Mouse (Mus musculus): ENCODE measurements around the gene Rab30. TPM values are rescaled to one million over a fixed set of nuclear protein-coding genes. Genes with fewer than 3 reads are reported as not detected.

The Rab30 gene
- polyA plus RNA-seq, 1 experiment from 2014 or later, result 19.1 TPM

DNA sequence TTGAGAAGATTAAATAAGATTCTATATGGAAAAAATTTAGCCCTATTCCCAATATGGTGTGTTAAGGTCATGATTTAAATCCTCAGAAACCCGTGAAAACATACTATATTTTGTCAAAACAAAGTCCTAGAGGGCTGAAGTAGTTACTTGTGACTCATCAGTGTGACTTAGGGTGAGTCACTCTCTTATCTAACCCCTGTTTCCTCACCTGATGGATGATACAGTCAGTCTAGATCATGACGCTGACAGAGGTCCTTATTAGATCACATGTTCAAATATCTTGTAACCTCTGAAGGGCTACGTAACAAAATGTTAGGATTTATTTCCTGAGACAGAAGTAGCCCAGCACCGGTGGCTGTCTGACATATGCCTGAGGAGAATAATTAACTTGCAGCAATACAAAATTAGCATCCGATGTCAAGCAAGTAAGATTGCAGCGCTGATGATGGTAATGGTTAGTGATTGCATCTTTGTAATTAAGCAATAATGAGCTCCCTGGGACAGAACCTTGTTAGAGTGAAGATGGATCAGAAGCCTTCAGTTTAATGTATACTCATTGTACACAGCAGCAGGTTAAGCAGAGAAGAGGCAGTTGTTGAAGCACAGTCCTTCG, 70.4 kb downstream of the Rab30 start:
- 87% methylated on average over 7 of the region's 7 CpGs for WGBS

DNA sequence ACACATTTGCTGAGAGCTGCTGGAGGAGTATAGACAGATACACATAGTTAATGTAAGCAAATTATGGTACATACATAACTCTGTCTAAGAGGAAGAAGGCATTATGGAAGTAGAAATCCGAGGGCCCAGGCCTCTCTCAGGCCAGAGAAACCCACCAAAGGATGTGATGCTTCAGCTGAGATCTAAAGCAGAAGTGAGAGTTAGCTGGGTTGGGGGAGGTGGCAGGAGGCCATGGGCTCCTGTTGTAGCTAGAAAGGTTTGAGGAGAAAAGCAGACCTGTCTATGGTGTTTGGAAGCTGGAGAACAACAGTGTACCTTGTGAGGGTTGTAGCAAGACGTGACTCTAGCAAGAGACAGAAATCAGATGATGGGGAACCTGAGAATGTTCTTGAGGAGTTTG, 75.8 kb downstream of the Rab30 start:
- Histone ChIP-seq H3K4me1 (replicated peaks; ENCODE audit: control insufficient read depth, insufficient read depth, low read length) (no peaks in the 10 kb centered on the region), H3K27me3 (ENCODE audit: control insufficient read depth, insufficient read depth, low read length) (no peaks in the 10 kb centered on the region), H3K36me3 (ENCODE audit: control insufficient read depth, insufficient read depth, low read length) (no peaks in the 10 kb centered on the region), H3K27ac (ENCODE audit: low read depth, low read length) (no peak overlapping the region), H3K9me3 (ENCODE audit: control insufficient read depth, low read length) (no peaks in the 10 kb centered on the region), H3K4me2 (ENCODE audit: low read depth, low read length, severe bottlenecking) (no peak overlapping the region), H3K4me3 (ENCODE audit: low read depth, low read length) (no peak overlapping the region), H3K9ac (ENCODE audit: low read length) (no peak overlapping the region)
- ATAC-seq (replicated peaks; ENCODE audit: low FRiP score) (no peak), DNase-seq (ENCODE audit: low spot score) (peak; percentile 4)
- WGBS, result 84% methylated on average over 2 of the region's 2 CpGs

More for the DNA sequence above, 70.4 kb downstream of the Rab30 start:
- H3K9ac ChIP-seq (ENCODE audit: low read length), result no peak overlapping the region
- no peaks in the 10 kb centered on the region for H3K36me3 ChIP-seq (ENCODE audit: control insufficient read depth, insufficient read depth, low read length)
- H3K4me1 ChIP-seq (replicated peaks; ENCODE audit: control insufficient read depth, insufficient read depth, low read length), result no peaks in the 10 kb centered on the region
- DNase-seq (ENCODE audit: low spot score) (peak; percentile 5), ATAC-seq (replicated peaks; ENCODE audit: low FRiP score) (no peak)
- H3K9me3 ChIP-seq (ENCODE audit: control insufficient read depth, low read length), result no peaks in the 10 kb centered on the region
- H3K4me3 ChIP-seq (ENCODE audit: low read depth, low read length), result no peak overlapping the region
- H3K27ac ChIP-seq (ENCODE audit: low read depth, low read length), result no peak overlapping the region
- no peaks in the 10 kb centered on the region for H3K27me3 ChIP-seq (ENCODE audit: control insufficient read depth, insufficient read depth, low read length)
- no peak overlapping the region for H3K4me2 ChIP-seq (ENCODE audit: low read depth, low read length, severe bottlenecking)

GRCm38 (mm10) chr7:92817886-92818285, 76.5 kb downstream of the Rab30 start:
- 88% methylated on average over 9 of the region's 9 CpGs for WGBS
- no peaks in the 10 kb centered on the region for H3K9me3 ChIP-seq (ENCODE audit: control insufficient read depth, low read length)
- no peak overlapping the region for H3K27ac ChIP-seq (ENCODE audit: low read depth, low read length)
- peak; percentile 18 for DNase-seq (ENCODE audit: low spot score)
- no peaks in the 10 kb centered on the region for H3K4me1 ChIP-seq (replicated peaks; ENCODE audit: control insufficient read depth, insufficient read depth, low read length)
- no peak overlapping the region for H3K4me2 ChIP-seq (ENCODE audit: low read depth, low read length, severe bottlenecking)
- no peak for ATAC-seq (replicated peaks; ENCODE audit: low FRiP score)
- H3K36me3 ChIP-seq (ENCODE audit: control insufficient read depth, insufficient read depth, low read length), result no peaks in the 10 kb centered on the region
- H3K27me3 ChIP-seq (ENCODE audit: control insufficient read depth, insufficient read depth, low read length), result no peaks in the 10 kb centered on the region
- H3K9ac ChIP-seq (ENCODE audit: low read length), result no peak overlapping the region
- no peak overlapping the region for H3K4me3 ChIP-seq (ENCODE audit: low read depth, low read length)

DNA sequence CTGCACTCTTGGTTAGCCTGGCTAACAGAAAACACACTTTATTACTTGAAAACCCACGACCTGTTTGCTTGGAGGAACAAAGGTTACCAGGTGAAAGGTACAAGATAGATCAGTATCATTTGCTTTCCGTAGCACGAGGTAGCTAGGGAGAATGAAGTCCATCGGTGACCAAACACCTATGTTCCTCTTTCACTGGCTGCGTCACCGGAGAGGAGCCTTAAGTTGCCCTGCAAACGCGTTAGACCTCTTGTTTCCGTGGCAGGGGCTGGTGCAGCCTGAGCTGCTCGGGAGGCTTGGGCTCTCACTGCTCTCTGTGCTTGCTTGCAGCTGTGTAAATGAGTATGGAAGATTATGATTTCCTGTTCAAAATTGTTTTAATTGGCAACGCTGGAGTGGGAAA, 78.3 kb downstream of the Rab30 start:
- Histone ChIP-seq H3K36me3 (ENCODE audit: control insufficient read depth, insufficient read depth, low read length) (no peaks in the 10 kb centered on the region), H3K9me3 (ENCODE audit: control insufficient read depth, low read length) (no peaks in the 10 kb centered on the region), H3K9ac (ENCODE audit: low read length) (no peak overlapping the region), H3K4me2 (ENCODE audit: low read depth, low read length, severe bottlenecking) (no peak overlapping the region), H3K27me3 (ENCODE audit: control insufficient read depth, insufficient read depth, low read length) (no peaks in the 10 kb centered on the region), H3K27ac (ENCODE audit: low read depth, low read length) (no peak overlapping the region), H3K4me3 (ENCODE audit: low read depth, low read length) (no peak overlapping the region), H3K4me1 (replicated peaks; ENCODE audit: control insufficient read depth, insufficient read depth, low read length) (no peaks in the 10 kb centered on the region)
- no peak for ATAC-seq (replicated peaks; ENCODE audit: low FRiP score)
- WGBS, result 88% methylated on average over 11 of the region's 11 CpGs
- DNase-seq (ENCODE audit: low spot score), result peak; percentile 8

- ATAC-seq (replicated peaks; ENCODE audit: low FRiP score) (no peak), DNase-seq (ENCODE audit: low spot score) (no peak)
- H3K4me3 ChIP-seq (ENCODE audit: low read depth, low read length), result no peak overlapping the region
- H3K4me2 ChIP-seq (ENCODE audit: low read depth, low read length, severe bottlenecking), result no peak overlapping the region
- H3K27me3 ChIP-seq (ENCODE audit: control insufficient read depth, insufficient read depth, low read length), result no peaks in the 10 kb centered on the region
- no peak overlapping the region for H3K9ac ChIP-seq (ENCODE audit: low read length)
- H3K36me3 ChIP-seq (ENCODE audit: control insufficient read depth, insufficient read depth, low read length), result no peaks in the 10 kb centered on the region
- H3K27ac ChIP-seq (ENCODE audit: low read depth, low read length), result no peak overlapping the region
- H3K9me3 ChIP-seq (ENCODE audit: control insufficient read depth, low read length), result no peaks in the 10 kb centered on the region
- 71% methylated on average over 1 of the region's 1 CpGs for WGBS
- no peaks in the 10 kb centered on the region for H3K4me1 ChIP-seq (replicated peaks; ENCODE audit: control insufficient read depth, insufficient read depth, low read length)
Measured at GRCm38 (mm10) chr7:92820410-92820809, 79.0 kb downstream of the Rab30 start.

DNA sequence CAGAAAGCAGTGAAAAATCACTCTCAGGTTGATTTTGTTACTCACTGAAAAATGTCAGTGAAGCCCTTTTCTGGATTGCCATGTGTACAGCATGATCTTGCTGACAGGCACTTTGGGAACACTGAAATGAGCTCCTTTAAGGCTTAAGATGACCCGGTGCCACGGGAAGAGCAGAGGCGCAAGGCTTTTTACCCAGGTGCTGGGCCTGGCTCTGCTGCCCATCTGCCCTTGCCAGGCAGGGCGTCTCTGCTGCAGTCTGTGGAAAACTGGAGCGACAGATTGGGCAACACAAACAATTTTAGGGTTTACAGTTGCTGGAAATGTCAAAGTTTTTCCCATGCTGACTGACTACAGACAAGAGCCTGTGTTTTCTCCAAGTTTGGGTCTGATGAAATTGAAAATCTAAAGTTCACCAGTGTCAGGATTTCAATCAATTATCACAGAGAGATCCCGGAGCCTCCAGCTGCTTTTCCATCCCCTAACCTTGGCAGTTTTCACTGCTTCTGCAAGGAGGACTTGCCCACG, 79.6 kb downstream of the Rab30 start:
- H3K27ac ChIP-seq (ENCODE audit: low read depth, low read length), result no peak overlapping the region
- no peak for ATAC-seq (replicated peaks; ENCODE audit: low FRiP score)
- 79% methylated on average over 7 of the region's 7 CpGs for WGBS

GRCm38 (mm10) chr7:92821871-92822270, 80.5 kb downstream of the Rab30 start:
- Histone ChIP-seq H3K27ac (ENCODE audit: low read depth, low read length) (no peak overlapping the region), H3K36me3 (ENCODE audit: control insufficient read depth, insufficient read depth, low read length) (no peaks in the 10 kb centered on the region), H3K4me1 (replicated peaks; ENCODE audit: control insufficient read depth, insufficient read depth, low read length) (no peaks in the 10 kb centered on the region), H3K27me3 (ENCODE audit: control insufficient read depth, insufficient read depth, low read length) (no peaks in the 10 kb centered on the region), H3K4me2 (ENCODE audit: low read depth, low read length, severe bottlenecking) (no peak overlapping the region), H3K9me3 (ENCODE audit: control insufficient read depth, low read length) (no peaks in the 10 kb centered on the region), H3K4me3 (ENCODE audit: low read depth, low read length) (no peak overlapping the region), H3K9ac (ENCODE audit: low read length) (no peak overlapping the region)
- DNase-seq (ENCODE audit: low spot score) (no peak), ATAC-seq (replicated peaks; ENCODE audit: low FRiP score) (no peak)
- WGBS, result 49% methylated on average over 4 of the region's 4 CpGs

More for the DNA sequence above, 79.6 kb downstream of the Rab30 start:
- Histone ChIP-seq H3K4me1 (replicated peaks; ENCODE audit: control insufficient read depth, insufficient read depth, low read length) (no peaks in the 10 kb centered on the region), H3K36me3 (ENCODE audit: control insufficient read depth, insufficient read depth, low read length) (no peaks in the 10 kb centered on the region), H3K9me3 (ENCODE audit: control insufficient read depth, low read length) (no peaks in the 10 kb centered on the region), H3K9ac (ENCODE audit: low read length) (no peak overlapping the region), H3K4me3 (ENCODE audit: low read depth, low read length) (no peak overlapping the region), H3K4me2 (ENCODE audit: low read depth, low read length, severe bottlenecking) (no peak overlapping the region), H3K27me3 (ENCODE audit: control insufficient read depth, insufficient read depth, low read length) (no peaks in the 10 kb centered on the region)
- no peak for DNase-seq (ENCODE audit: low spot score)

- WGBS, result 55% methylated on average over 1 of the region's 1 CpGs
- no peak overlapping the region for H3K4me3 ChIP-seq (ENCODE audit: low read depth, low read length)
- no peak overlapping the region for H3K4me2 ChIP-seq (ENCODE audit: low read depth, low read length, severe bottlenecking)
- H3K36me3 ChIP-seq (ENCODE audit: control insufficient read depth, insufficient read depth, low read length), result no peaks in the 10 kb centered on the region
- H3K9ac ChIP-seq (ENCODE audit: low read length), result no peak overlapping the region
- H3K4me1 ChIP-seq (replicated peaks; ENCODE audit: control insufficient read depth, insufficient read depth, low read length), result no peaks in the 10 kb centered on the region
- ATAC-seq (replicated peaks; ENCODE audit: low FRiP score) (no peak), DNase-seq (ENCODE audit: low spot score) (no peak)
- no peak overlapping the region for H3K27ac ChIP-seq (ENCODE audit: low read depth, low read length)
- H3K27me3 ChIP-seq (ENCODE audit: control insufficient read depth, insufficient read depth, low read length), result no peaks in the 10 kb centered on the region
- H3K9me3 ChIP-seq (ENCODE audit: control insufficient read depth, low read length), result no peaks in the 10 kb centered on the region
Measured at GRCm38 (mm10) chr7:92822409-92823101, 81.2 kb downstream of the Rab30 start.

DNA sequence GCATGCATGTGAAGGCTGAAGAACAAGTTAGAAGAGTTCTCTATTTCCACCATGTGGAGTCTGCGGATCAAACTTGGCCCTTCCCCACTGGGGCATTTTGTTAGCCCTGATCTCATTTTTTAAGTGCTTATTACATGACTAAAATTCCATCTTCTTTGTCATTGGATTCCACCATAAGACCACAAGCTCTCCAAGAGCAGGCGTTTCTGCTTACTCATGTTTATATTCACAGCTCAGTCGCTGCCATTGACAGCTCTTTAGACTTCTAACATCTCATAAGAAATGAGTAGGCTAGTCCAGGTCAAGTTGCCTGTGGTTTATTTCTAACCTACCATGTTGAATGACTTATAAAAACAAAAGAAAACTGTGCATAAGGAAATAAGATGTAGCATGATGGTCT, 84.8 kb downstream of the Rab30 start:
- ATAC-seq (replicated peaks; ENCODE audit: low FRiP score), result no peak

More for the DNA sequence above, 84.8 kb downstream of the Rab30 start:
- Histone ChIP-seq H3K36me3 (ENCODE audit: control insufficient read depth, insufficient read depth, low read length) (no peaks in the 10 kb centered on the region), H3K4me3 (ENCODE audit: low read depth, low read length) (no peak overlapping the region), H3K4me1 (replicated peaks; ENCODE audit: control insufficient read depth, insufficient read depth, low read length) (no peaks in the 10 kb centered on the region), H3K4me2 (ENCODE audit: low read depth, low read length, severe bottlenecking) (no peak overlapping the region), H3K9ac (ENCODE audit: low read length) (no peak overlapping the region), H3K27me3 (ENCODE audit: control insufficient read depth, insufficient read depth, low read length) (no peaks in the 10 kb centered on the region), H3K9me3 (ENCODE audit: control insufficient read depth, low read length) (no peaks in the 10 kb centered on the region), H3K27ac (ENCODE audit: low read depth, low read length) (no peak overlapping the region)
- DNase-seq (ENCODE audit: low spot score), result no peak
- 93% methylated on average over 3 of the region's 3 CpGs for WGBS
